Mouse (Mus musculus): Measurements from ENCODE around the gene Mpped2. TPM values are rescaled to one million over a fixed set of nuclear protein-coding genes. Genes with fewer than 3 reads are reported as not detected.

Gene Mpped2
- total and polyA plus RNA-seq, 2 experiments from 2014 or later = 39.1 to 80.0 TPM

GRCm38 (mm10) chr2:106788573-106788972, 95.5 kb downstream of the Mpped2 start:
- DNase-seq (ENCODE audit: low spot score) = no peak
- no peak for ATAC-seq
- H3K4me1 ChIP-seq (ENCODE audit: insufficient read depth, low read length) = no peaks in the 10 kb centered on the region
- no peak overlapping the region for H3K9ac ChIP-seq (replicated peaks; ENCODE audit: low read length)
- no peak overlapping the region for H3K4me3 ChIP-seq (ENCODE audit: low read length)
- no peaks in the 10 kb centered on the region for H3K9me3 ChIP-seq (ENCODE audit: low read length)
- no peaks in the 10 kb centered on the region for H3K36me3 ChIP-seq (ENCODE audit: insufficient read depth, low read length)
- no peak overlapping the region for H3K4me2 ChIP-seq (ENCODE audit: low read depth, low read length)
- 64% methylated on average over 4 of the region's 4 CpGs for WGBS
- no peak for TF ChIP-seq CTCF (IDR thresholded peaks at IDR 0.05; ENCODE audit: low read depth)
- H3K27ac ChIP-seq = no peak overlapping the region
- H3K27me3 ChIP-seq (ENCODE audit: insufficient read depth, low read length) = no peaks in the 10 kb centered on the region

- Histone ChIP-seq H3K4me1 (ENCODE audit: insufficient read depth, low read length) (no peaks in the 10 kb centered on the region), H3K4me2 (ENCODE audit: low read depth, low read length) (no peak overlapping the region), H3K9me3 (ENCODE audit: low read length) (no peaks in the 10 kb centered on the region), H3K9ac (replicated peaks; ENCODE audit: low read length) (no peak overlapping the region), H3K36me3 (ENCODE audit: insufficient read depth, low read length) (no peaks in the 10 kb centered on the region), H3K27me3 (ENCODE audit: insufficient read depth, low read length) (no peaks in the 10 kb centered on the region), H3K4me3 (ENCODE audit: low read length) (no peak overlapping the region), H3K27ac (no peak overlapping the region)
- TF ChIP-seq CTCF (IDR thresholded peaks at IDR 0.05; ENCODE audit: low read depth) = no peak
- ATAC-seq = no peak
- 68% methylated on average over 5 of the region's 5 CpGs for WGBS
- DNase-seq (ENCODE audit: low spot score) = no peak
Observed at GRCm38 (mm10) chr2:106789694-106790328, 96.7 kb downstream of the Mpped2 start.

GRCm38 (mm10) chr2:106790329-106790701, 97.2 kb downstream of the Mpped2 start:
- Histone ChIP-seq H3K4me1 (ENCODE audit: insufficient read depth, low read length) (no peaks in the 10 kb centered on the region), H3K27me3 (ENCODE audit: insufficient read depth, low read length) (no peaks in the 10 kb centered on the region), H3K27ac (no peak overlapping the region), H3K36me3 (ENCODE audit: insufficient read depth, low read length) (no peaks in the 10 kb centered on the region), H3K9me3 (ENCODE audit: low read length) (no peaks in the 10 kb centered on the region), H3K4me3 (ENCODE audit: low read length) (no peak overlapping the region), H3K4me2 (ENCODE audit: low read depth, low read length) (no peak overlapping the region), H3K9ac (replicated peaks; ENCODE audit: low read length) (no peak overlapping the region)
- ATAC-seq = no peak
- 43% methylated on average over 3 of the region's 3 CpGs for WGBS
- TF ChIP-seq CTCF (IDR thresholded peaks at IDR 0.05; ENCODE audit: low read depth) = no peak
- no peak for DNase-seq (ENCODE audit: low spot score)

- peak; percentile 21 for DNase-seq (ENCODE audit: low spot score)
- 32% methylated on average over 7 of the region's 7 CpGs for whole genome bisulfite sequencing
Observed at GRCm38 (mm10) chr2:106796246-106796645, 103.2 kb downstream of the Mpped2 start.

DNA sequence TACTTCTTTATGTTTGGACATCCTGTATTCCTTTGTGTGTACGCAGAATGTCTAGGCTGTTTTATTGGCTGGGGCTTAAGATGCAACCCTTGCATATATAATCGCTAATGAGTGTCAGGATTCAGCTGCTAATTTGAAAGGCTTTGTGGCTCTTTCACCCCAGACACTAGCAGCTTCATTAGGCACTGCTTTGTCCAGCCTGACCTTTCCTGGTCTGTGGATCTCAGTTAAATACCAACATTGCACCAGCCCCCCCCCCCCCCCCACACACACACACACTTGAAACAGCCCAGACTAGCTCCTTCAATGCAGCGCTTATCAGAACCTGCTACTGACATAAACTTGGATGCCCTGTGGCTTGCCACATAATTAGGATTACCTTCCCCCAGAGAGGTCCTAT, 104.8 kb downstream of the Mpped2 start:
- no peak for DNase-seq (ENCODE audit: low spot score)
- H3K4me3 ChIP-seq (ENCODE audit: low read length) = no peak overlapping the region
- peak; percentile 57; the same call in 1 of the 2 replicates for ATAC-seq
- peak overlapping the region; percentile 27; the same call in 1 of the 2 replicates for H3K4me2 ChIP-seq (ENCODE audit: low read depth, low read length)
- no peak for TF ChIP-seq CTCF (IDR thresholded peaks at IDR 0.05; ENCODE audit: low read depth)
- H3K36me3 ChIP-seq (ENCODE audit: insufficient read depth, low read length) = no peaks in the 10 kb centered on the region
- 13% methylated on average over 3 of the region's 3 CpGs for WGBS
- H3K4me1 ChIP-seq (ENCODE audit: insufficient read depth, low read length) = 0 out of 2 replicates have a peak, but pooled peaks cover 5% of the 10 kb centered on the region
- H3K9me3 ChIP-seq (ENCODE audit: low read length) = no peaks in the 10 kb centered on the region
- no peaks in the 10 kb centered on the region for H3K27me3 ChIP-seq (ENCODE audit: insufficient read depth, low read length)
- no peak overlapping the region for H3K27ac ChIP-seq
- H3K9ac ChIP-seq (replicated peaks; ENCODE audit: low read length) = no peak overlapping the region

More at GRCm38 (mm10) chr2:106796246-106796645, 103.2 kb downstream of the Mpped2 start:
- 0 out of 2 replicates have a peak, but pooled peaks cover 5% of the 10 kb centered on the region for H3K4me1 ChIP-seq (ENCODE audit: insufficient read depth, low read length)
- peak overlapping the region; percentile 32; the same call in 1 of the 2 replicates for H3K4me2 ChIP-seq (ENCODE audit: low read depth, low read length)
- H3K36me3 ChIP-seq (ENCODE audit: insufficient read depth, low read length) = no peaks in the 10 kb centered on the region
- peak; percentile 48; the same call in 1 of the 2 replicates for ATAC-seq
- TF ChIP-seq CTCF (IDR thresholded peaks at IDR 0.05; ENCODE audit: low read depth) = no peak
- no peaks in the 10 kb centered on the region for H3K27me3 ChIP-seq (ENCODE audit: insufficient read depth, low read length)
- H3K9me3 ChIP-seq (ENCODE audit: low read length) = no peaks in the 10 kb centered on the region
- H3K4me3 ChIP-seq (ENCODE audit: low read length) = no peak overlapping the region
- H3K27ac ChIP-seq = no peak overlapping the region
- no peak overlapping the region for H3K9ac ChIP-seq (replicated peaks; ENCODE audit: low read length)

GRCm38 (mm10) chr2:106798824-106799223, 105.8 kb downstream of the Mpped2 start:
- 60% methylated on average over 4 of the region's 4 CpGs for WGBS
- Histone ChIP-seq H3K4me2 (ENCODE audit: low read depth, low read length) (no peak overlapping the region), H3K4me3 (ENCODE audit: low read length) (no peak overlapping the region), H3K27me3 (ENCODE audit: insufficient read depth, low read length) (no peaks in the 10 kb centered on the region), H3K4me1 (ENCODE audit: insufficient read depth, low read length) (0 out of 2 replicates have a peak, but pooled peaks cover 5% of the 10 kb centered on the region), H3K27ac (no peak overlapping the region), H3K9me3 (ENCODE audit: low read length) (no peaks in the 10 kb centered on the region), H3K36me3 (ENCODE audit: insufficient read depth, low read length) (no peaks in the 10 kb centered on the region), H3K9ac (replicated peaks; ENCODE audit: low read length) (no peak overlapping the region)
- no peak for TF ChIP-seq CTCF (IDR thresholded peaks at IDR 0.05; ENCODE audit: low read depth)
- no peak for DNase-seq (ENCODE audit: low spot score)
- ATAC-seq = no peak

- no peak for DNase-seq (ENCODE audit: low spot score)
- Histone ChIP-seq H3K4me3 (ENCODE audit: low read length) (no peak overlapping the region), H3K9me3 (ENCODE audit: low read length) (no peaks in the 10 kb centered on the region), H3K36me3 (ENCODE audit: insufficient read depth, low read length) (no peaks in the 10 kb centered on the region), H3K4me2 (ENCODE audit: low read depth, low read length) (no peak overlapping the region), H3K9ac (replicated peaks; ENCODE audit: low read length) (no peak overlapping the region), H3K27ac (no peak overlapping the region), H3K27me3 (ENCODE audit: insufficient read depth, low read length) (no peaks in the 10 kb centered on the region), H3K4me1 (ENCODE audit: insufficient read depth, low read length) (no peaks in the 10 kb centered on the region)
- TF ChIP-seq CTCF (IDR thresholded peaks at IDR 0.05; ENCODE audit: low read depth) = no peak
- 93% methylated on average over 3 of the region's 3 CpGs for WGBS
- ATAC-seq = no peak
Observed at GRCm38 (mm10) chr2:106815898-106816297, 122.8 kb downstream of the Mpped2 start.

All from hindbrain, postnatal 0 days (tissue).